Mouse (Mus musculus): Measurements from ENCODE around the gene Txndc8.

DNA sequence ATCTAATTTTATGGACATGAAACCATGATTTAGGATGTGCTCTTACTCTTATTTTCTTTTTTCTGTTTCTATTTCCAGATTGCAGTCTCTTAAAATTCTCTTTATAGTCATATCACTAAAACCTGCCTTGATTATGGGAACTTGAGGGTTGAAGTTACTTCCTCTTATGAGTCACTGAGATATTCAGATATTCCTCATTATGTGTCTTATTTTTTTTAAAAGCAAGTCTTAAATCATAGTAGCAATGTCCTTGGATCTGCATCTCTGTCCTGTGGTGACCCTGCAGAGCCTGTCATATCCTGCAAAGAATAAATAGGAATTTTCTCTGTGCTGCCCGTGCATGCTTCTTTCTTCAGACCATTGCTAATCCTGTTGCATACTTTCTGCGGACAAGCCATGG, 31.2 kb upstream of the Txndc8 start:
- TF ChIP-seq POLR2A (IDR thresholded peaks at IDR 0.05; ENCODE audit: insufficient read depth, low read depth, low read length) (no peak), CTCF (IDR thresholded peaks at IDR 0.05) (no peak)

All from heart, adult 2 months (tissue).